Mouse (Mus musculus): ENCODE measurements around the gene CK137956.

Gene CK137956

DNA sequence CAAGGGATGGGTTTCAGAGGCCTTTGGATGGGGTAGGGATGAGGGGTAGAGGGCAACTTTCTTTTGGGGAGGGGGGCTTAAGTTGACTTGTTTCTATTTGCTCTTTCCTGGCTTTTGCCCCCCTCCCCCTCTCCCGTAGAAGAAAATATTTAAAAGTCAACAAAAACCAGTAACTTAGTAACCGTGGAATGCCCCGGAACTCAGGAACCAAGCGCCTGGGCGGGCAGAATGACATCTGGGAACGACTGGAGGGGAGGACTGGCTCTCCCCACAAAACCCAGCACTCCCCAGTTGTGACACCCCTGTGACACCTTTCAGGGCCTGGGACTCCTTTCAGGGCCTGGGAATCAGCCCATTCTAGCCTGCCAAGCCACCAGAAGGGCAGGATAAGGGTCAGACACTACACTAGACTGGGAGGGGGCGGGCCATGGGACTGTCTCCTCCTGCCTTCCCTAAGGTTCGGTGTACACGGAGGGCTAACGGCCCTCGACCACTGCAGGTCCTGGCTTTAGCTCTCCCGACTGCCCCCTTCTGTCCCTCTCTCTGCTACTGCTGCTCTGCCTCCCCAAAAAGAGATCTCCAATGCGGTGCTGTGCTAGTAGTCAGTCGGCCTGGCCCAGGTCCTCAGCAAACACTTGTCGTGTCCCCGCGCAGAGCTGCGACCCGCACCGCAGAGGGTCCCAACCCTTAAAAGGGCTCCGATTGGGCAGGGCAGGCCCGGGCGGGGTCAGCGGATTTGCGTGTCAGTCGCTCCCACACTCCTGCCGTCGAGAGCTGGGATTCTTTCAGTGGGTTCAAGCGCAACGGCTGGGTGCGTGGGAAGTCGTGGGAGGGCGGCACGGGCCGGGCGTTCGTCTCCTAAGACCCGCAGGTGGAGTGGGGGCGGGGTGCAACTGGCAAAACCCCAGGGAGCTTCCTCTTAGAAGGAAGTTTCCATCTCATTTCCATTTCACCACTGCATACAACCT, at the start of gene CK137956:
CK137956 (minus strand) TSS at position 51 of the 968 bp plus-strand sequence.
- DNase-seq (ENCODE audit: low spot score in 2 of 2), result no peak

DNA sequence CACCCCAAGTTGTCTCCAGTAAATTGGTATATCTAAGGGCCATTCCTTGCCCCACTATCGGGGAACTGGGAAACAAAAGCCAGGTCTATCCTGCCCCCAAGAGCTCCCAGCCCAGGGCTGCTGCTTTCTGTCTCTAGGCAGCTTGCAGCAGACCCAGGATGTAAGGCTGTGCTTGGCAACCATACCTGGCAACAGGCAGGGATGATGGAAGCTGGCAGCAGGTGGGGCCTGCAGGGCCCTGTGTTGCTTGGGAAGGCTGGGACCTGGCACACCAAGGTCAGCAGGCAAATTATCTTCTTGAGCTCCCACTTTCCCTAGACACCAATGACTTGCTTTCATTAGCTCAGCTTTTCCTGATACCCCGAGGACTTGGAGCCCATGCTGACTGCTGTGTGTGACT, 48.7 kb upstream of the CK137956 start:
- no peak for DNase-seq (ENCODE audit: low spot score in 2 of 2)

DNA sequence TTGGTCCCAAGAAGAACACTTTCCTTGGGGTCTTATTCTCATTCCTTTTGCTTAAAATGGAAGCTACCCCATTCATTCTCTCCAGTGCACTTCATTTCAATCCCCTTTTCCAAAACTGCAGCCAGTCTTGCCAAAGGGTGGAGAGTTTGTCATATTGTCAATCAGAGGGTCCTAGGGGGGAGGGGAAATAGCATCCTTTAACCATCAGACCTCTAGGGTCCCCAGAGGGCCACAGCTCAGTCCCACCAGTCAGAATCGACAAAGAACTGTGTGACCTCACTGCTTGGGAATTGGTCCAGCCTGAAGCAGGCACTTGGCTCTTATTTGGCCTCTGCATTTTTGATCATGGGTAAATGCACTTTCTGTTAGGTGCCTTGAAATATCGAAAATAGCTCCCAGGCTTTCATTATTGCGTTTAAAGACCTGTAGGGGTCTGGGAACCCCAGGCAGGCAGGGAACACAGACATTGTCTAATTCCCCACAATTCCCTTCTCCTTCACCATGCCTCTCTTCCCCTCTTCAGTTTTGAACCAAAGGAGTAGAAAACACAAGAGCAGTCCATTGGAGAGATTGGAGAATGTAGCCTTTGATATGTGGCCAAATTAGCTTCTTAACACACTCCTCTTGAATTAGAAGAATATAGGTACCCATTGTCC, 34.2 kb upstream of the CK137956 start:
- no peak for DNase-seq (ENCODE audit: low spot score in 2 of 2)

DNA sequence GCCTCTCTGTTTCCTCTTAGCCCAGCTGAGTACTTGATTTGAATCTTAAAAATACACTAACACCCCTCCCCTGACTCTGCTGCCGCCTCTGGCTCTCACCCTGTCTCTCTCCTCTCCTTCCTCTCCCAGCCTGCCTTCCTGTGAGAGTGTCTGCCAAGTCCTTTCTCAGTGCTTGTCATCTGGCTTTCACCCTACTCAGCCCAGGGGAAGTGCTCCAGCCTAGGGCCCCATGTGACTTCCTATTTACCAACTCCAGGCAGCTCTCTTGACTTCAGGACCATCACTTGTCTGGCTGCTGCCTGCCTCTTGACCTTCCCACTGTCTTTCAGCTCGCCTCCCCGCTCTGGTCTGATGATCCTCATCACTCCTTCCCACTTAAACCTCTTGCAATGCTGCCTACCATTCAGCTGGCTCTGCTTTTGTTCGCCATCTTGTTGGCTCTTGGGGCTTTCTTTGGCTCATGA, 31.9 kb upstream of the CK137956 start:
- no peak for DNase-seq (ENCODE audit: low spot score in 2 of 2)

DNA sequence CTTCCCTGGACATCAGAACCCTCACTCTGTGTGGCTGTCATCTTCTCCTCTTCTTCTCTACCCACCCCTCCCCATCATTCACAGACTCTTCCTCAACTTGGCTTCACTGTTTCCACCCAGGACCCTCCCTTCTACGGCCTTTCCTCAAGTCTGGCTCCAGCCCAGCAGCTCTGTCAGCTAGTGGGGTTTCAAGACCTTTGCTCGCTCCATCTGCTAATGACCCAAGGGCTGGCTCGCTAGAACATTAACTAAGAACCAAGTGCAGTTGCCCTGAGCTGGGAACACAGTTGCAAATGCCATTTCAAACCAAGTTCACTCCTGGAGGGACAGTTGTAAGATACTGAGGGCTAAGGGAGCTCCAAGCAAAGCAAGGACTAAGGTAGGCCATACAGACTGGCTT, 28.5 kb upstream of the CK137956 start:
- no peak for DNase-seq (ENCODE audit: low spot score in 2 of 2)

DNA sequence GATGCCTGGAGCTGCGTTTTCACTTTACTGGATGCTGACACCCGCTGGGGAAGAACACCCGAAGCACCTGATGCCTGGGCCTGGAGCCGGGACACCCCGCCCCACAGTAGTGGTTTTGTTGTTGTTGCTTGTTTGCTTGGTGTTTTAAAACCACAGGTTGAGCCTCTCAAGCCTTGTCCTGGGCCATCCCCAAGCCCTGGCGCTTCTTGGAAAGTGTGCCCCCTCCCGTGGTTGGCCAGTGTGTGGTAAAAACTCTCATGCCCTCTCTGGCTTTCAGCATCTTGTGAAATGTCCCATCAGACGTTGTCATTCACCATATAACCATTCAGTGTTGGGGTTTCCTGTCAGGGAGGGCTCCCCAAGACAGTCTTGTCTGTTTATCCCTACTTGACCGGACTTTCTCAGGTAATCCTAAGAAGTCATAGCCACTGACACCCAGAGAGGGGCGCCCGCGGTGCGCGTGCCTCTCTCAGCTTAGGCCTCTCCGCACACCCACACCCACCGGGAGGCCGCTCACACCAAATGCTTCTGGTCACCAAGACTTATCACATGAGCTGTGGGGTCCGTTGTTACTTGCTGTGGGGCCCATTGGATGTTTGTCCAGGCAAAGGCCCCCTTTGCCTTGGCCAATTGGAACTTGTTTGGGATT, 18.7 kb upstream of the CK137956 start:
- no peak for DNase-seq (ENCODE audit: low spot score in 2 of 2)

DNA sequence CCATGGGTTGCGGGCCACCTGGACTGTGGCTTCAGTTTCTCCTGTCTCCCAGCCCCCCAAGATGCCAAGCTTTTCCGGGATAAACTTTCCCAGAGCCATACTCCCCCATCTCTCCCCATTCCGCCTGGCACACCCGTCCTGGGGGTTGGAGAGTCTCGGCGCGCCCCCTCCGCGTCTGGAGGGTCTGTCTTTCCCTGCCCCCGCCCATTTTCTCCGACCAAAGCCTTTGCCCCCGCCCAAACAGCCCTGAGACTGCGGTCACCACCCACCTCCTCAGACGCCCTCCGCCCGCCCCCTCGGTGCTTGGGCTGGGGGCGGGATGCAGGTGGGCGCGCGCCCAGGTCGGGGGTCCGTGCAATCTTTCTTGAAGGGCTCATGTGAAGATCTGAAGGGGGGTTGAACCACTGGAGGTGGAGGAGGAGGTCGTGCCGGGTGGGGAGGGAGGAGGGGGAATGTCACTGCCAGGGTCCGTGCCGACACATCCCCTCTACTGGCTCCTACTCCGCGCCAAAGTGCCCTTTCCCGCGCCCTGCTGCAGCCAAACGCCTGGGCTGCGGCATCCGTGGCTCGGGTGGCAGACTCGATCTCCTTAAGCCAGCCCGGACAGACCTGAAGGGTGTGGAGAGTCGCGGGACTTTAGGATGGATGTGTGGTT, 17.9 kb upstream of the CK137956 start:
- no peak for DNase-seq (ENCODE audit: low spot score in 2 of 2)

DNA sequence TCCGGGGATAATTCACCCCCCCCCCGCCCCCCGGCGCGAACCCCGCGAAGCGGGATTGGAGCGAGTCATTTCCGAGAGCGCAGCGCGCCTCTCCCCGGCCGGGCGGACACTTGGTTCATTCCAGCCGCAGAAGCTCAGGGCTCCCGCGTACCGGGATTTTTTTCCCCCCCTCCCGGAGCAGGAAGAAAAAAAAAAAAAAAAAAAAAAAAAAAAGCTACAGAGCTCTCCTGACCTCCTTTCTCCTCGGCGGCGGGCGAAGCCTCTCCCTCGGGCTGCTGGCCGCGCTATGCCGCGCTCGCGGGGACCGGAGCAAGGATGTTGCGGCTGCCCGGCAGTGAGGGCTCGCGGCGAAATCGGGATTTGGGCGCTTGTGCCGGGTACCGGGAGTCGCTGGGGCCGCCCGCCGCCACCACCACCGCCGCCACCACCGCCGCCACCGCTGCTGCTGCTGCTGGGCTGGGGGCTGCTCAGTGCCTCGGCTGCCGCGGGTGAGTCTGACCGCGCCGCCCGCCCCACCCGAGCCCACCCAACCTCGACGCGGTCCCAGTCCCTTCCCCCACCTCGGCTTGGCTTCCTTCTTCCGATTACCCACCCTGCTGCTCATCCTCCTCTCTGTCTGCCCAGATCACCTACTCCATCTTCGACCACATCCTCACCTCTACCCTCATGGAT, 17.2 kb upstream of the CK137956 start, which contains the start of gene Csmd2:
Csmd2 (plus strand) TSS at position 74 of the 672 bp plus-strand sequence.
- no peak for DNase-seq (ENCODE audit: low spot score in 2 of 2)

DNA sequence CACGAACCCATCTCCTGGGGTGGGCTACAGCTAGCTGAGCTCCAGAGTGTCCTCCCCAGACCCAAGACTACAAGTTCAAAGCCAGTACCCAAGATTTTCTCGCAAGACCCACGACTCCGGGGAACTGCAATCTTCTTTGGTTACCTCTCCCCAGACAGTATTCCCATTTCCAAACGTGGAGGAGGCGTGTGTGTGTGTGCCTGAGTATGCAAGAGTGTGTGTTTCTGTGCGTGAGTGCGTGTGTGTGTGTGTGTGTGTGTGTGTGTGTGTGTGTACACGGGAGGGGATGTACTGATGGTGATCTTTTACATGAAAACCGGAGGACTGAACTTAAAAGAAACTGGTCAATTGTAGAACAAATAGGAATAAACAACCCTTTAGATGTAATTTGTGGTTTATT, 16.5 kb upstream of the CK137956 start:
- no peak for DNase-seq (ENCODE audit: low spot score in 2 of 2)

DNA sequence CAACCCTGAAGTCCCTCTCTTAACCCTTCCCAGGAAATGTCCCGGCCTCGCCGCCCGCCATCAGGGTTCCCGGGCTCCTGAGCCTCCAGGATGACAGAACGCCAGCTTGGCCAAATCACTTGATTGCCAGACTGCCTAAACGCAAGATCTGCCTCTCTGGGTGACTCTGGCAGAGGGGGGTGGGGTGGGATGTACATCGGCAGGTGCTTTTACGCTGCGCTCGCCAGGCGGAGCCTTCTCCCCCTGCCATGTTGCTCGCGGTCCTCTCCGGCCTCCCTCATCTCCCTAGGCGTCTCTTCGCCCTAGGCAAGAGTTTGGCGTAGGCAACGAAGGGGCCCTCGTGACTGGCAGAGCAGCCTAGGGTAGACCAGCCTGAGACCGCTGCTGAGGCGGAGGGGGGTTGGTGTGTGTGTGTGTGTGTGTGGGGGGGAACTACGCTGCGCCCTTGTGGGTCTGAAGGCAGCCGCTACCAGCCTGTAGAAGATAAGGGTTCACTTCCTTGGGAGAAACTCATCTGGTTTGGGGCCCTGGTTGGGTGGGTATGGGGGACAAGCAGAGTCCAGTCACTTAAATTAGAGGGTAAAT, 15.8 kb upstream of the CK137956 start:
- no peak for DNase-seq (ENCODE audit: low spot score in 2 of 2)

DNA sequence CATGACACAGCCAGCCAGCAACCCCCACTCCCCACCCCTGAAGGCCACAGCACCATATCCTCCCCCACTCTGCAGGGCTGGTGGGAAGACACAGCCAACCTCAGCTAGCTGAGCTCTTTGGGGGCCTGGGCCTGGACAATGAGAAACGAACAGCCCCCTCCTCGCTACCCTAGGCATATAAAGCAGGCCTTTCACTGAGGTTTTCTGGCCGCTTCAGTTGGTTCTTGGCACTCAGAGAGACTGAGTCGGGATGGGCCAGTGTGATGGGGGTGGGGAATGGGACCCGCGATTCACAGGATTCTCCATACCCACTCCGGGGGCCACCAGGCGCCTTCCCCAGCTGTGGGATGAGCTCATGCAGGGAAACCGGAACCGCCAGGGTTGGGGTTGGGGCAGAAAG, 15.1 kb upstream of the CK137956 start:
- DNase-seq (ENCODE audit: low spot score in 2 of 2), result no peak

DNA sequence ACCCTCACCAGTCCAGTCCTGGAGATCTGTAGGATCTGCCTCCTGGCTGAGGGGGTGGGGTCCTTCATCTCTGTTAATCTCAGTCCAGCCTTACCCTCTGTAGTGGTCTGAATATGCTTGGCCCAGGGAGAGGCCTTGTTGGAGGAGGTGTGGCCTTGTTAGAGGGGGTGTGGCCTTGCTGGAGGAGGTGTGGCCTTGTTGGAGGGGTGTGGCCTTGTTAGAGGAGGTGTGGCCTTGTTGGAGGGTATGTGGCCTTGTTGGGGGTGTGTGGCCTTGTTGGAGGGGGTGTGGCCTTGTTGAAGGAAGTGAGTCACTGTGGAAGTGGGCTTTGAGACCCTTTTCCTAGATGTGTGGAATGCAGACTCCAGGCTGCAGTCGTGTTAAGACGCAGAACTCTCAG, 13.7 kb upstream of the CK137956 start:
- no peak for DNase-seq (ENCODE audit: low spot score in 2 of 2)

DNA sequence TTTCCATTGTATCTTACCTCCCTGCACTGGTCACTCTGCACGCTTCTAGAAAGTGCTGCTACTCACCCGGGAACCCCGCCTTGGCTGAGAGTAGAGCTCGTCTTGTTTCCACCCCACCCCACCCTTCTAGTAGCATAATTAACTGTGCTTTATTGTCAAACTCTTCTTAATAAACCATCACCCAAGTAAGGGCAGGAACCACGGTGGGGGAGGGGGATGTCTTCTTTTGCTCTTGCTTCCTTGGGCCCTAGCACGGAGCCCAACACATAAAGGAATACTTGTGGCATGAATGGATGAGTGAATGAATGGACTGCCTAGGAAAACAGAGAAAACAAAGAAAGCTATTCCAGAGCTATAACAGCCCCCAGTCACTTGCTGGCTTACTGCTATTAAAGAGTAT, 10.4 kb upstream of the CK137956 start:
- DNase-seq (ENCODE audit: low spot score in 2 of 2), result no peak

DNA sequence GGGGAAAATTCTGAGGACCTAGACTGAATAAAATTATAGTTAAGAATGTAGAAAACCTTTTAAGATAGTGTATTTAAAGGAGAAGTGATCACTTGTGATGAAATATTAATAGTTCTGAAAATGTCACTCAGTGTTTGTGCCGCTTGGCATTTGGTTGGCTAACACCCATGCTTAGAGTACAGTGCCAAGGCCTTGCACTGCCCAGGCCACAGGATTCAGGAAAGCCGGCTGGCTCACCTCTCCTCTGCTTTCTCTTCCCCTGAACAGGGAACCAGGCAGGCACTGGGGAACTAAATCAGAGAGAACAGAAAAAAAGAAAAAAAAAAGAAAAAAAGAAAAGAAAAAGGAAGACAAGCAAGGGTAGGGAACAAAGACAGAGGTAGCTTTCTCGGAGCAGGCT, 2.2 kb upstream of the CK137956 start:
- DNase-seq (ENCODE audit: low spot score in 2 of 2), result no peak

DNA sequence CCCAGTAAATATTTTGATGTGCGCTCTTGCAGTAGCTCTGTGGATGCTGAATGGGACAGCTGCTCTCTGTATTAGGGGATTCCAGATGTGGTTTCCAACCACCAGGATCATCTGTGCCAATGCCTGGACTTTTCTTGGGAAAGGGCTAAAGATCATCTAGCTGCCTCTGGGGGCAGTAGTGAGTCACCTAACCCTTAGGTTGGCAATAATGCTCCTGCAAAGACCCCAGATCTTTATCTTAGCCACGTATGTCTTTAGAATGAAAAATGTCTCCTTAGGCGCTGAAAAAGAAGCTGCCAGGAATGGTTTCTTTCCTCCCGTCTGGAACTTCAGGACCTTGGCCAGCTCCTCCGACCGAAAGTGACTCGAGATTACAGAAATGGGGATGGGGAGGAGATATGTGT, 731 bp downstream of the CK137956 start:
- no peak for DNase-seq (ENCODE audit: low spot score in 2 of 2)

DNA sequence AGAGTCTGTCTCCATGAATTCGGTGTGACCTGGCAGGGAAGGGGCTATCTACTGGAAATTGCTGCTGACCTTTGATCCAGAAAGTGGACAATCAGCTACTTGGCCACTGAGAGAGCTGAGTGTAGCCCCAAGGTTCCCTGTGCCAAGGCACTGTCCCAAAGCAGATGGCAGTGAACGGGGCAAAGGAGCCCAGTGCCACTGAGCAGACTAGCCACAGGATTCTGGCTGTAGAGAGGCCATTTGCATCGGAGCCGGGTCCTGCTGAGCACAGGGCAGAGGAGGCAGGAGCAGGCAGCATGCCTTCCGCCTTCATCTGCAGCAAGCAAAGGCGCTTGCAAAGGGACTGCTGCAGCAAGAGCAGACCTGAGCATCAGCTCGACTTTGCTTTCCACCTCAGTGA, 1.6 kb downstream of the CK137956 start:
- DNase-seq (ENCODE audit: low spot score in 2 of 2), result no peak

DNA sequence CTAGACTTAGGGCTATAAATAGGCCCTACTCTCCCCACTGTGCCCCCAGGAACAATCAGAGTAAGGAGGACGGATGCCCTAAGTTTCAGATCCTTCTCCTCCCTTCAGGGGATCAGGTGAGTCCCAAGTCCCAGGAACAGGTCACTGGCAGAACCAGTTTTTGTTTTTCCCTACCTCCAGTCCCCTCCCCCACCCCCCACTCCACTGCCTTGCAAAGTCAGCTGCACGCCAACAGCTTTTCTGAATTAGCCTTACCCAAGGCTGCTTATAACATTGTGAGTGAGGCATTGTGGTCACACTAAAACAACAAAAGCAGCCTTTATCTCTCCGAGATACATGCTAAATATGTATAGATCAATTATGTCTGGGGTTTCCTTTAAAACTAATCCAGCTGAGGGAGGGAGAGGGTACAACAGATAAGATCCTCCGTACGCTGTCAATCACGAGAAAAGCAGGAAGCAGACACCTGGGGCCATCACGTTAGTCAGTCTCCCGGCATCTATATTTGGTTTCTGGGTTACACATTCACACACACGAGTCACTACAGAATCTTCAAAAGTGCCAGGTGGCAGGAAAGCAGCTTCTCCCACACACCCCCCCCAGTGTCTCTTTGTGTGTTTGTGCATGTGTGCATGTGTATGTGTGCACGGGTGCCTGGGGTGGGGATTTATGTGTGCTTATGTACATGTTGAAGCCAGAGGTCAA, 17.6 kb downstream of the CK137956 start:
- DNase-seq (ENCODE audit: low spot score in 2 of 2), result no peak

DNA sequence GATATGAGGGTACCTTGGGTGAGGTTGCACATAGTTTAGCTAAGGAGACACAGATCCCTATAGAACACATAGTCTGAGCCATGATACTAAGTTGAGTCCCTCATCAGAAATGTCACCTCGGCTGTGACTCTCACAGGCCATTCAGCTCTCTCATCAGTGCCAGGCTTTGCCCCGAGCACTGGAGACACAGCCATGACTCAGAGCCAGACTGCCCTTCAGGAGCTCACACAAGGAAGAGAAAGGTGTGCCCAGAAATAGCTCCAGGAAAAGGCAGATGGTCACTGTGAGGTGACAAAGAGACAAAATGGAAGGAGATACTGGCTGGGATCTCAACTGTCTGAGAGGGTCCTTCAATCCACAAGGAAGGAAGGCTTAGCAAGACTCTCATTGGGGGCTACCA, 23.1 kb downstream of the CK137956 start:
- no peak for DNase-seq (ENCODE audit: low spot score in 2 of 2)

DNA sequence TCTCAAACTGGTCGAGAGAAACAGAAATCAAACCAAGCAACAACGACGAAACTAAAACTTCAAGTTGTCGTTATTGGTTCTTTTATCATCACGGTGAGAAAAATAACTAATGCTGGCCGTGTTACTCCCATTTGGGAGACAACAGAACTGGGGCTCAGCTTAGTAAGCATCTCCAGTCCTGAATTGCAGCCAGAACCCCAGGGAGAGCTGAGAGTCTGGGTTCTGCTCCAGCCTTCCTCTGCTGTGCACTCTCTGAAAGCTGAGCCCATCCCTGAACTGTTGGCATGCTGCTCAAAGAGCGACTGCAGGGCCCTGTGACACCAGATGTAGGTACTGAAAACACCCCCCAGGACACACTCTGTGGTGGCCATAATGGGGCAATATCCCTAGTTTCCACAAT, 33.3 kb downstream of the CK137956 start:
- no peak for DNase-seq (ENCODE audit: low spot score in 2 of 2)

DNA sequence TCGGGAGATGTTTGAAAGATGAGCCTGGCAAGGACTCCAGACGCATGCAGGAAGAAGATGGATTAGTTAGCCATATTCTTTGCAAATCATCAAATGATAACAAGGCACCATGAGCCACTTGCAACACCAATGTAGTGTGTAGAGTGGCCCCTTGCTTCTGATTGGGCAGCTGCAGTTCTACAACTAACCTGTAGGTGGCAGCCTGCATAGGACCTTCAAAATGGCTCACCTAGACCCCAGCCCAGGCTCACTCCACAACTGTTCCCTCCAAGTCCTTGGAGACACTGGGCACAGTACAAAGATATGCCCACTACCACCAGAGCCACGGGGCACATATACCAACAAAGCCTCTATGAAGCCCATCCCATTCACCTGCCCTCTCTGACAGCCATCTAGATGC, 35.4 kb downstream of the CK137956 start:
- DNase-seq (ENCODE audit: low spot score in 2 of 2), result no peak

All from urinary bladder, postnatal 4 days (tissue).